Mouse (Mus musculus) erythroblast, embryonic 14.5 days (primary cell): ENCODE results near the gene Magi1.

Experiments
- GATA1 ChIP-seq: IDR thresholded peaks from 2 replicates; pipeline ENCODE4 v1.6.1; 2012; ENCODE audit warnings: low read length, inconsistent platforms, mixed read lengths
- TAL1 ChIP-seq: IDR thresholded peaks from 3 replicates; pipeline ENCODE4 v1.6.1; 2012; ENCODE audit warnings: low read length, inconsistent platforms, mixed read lengths

DNA sequence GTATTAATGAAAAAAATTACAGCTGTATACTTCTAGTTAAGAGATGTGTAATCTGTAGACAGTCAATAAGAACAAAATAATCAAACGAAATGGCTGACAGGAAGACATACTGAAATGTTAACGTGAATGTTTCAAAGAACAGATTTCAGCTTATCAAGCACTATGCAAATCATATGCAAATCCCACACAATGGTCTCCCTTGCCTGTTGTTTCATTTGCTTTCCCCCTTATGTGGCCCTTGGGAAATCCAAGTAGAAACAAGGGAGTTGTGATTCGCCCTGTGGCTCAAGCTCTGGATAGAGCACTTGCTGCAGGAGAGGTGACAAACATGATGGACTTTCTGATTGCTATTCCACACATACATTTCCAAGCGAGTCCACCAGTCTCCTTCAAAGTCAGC lies 275.1 kb downstream of the Magi1 start:
- no peak for TF ChIP-seq TAL1
- TF ChIP-seq GATA1, result no peak
